Mouse (Mus musculus): ENCODE results near the gene Prkacb.

DNA sequence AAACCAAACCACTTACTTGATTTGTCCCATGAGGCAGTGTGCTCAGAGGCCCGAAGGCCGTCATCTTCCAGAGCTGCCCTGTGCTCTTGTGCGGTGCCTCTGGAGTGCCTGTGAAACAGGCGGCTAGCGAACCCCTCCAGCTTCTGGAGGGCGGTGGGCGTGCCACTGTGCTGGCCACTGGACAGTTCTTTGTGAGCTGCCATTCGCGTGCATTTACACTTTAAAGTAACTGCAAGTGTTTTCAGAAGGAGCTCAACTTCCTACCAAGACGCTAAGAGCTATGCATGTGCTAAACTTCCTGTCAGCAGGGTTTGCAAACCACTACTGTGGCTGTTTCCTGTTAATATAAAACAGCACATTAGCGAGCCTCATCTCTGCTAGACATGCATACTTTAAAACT lies 31.7 kb downstream of the Prkacb start:
- no peak for TF ChIP-seq CTCF (IDR thresholded peaks at IDR 0.05; ENCODE audit: insufficient read depth, low read length)
- no peak for TF ChIP-seq POLR2A (IDR thresholded peaks at IDR 0.05; ENCODE audit: borderline replicate concordance, extremely low read depth, low read depth, low read length)

Data from lung, adult 2 months (tissue).